In genomic region chr15:63996530-63996929, GRCm38 (mm10) we compare ENCODE assay signal across 10 mouse cellular contexts.
DNase-seq lines count a peak whose midpoint lies in the region; ATAC-seq and TF ChIP-seq lines count a peak whose summit lies in the region.
"Had no signal": no experiment of that assay in that cellular context is flagged by ENCODE, and none has a peak within 500 bp of the region (broad histone marks: within the 10 kb centered on the region; RNA-seq: fewer than 3 reads in every experiment).

No protein-coding gene starts in this region.

- peak overlapping the region; percentile 84 for H3K4me3 ChIP-seq in heart, embryonic 11.5 days (ENCODE audit: low read depth, low read length)
- no peak overlapping the region for H3K4me3 ChIP-seq in ES-Bruce4 (ENCODE audit: low read depth, low read length)
- H3K4me3 ChIP-seq in hindbrain, embryonic 10.5 days: peak overlapping the region; percentile 94
- H3K4me3 ChIP-seq in liver, postnatal 0 days (ENCODE audit: low read depth, low read length): peak overlapping the region; percentile 92

- H3K9me3 ChIP-seq in heart, embryonic 11.5 days (replicated peaks; ENCODE audit: control insufficient read depth, low read length): no peaks in the 10 kb centered on the region
- no peaks in the 10 kb centered on the region for H3K9me3 ChIP-seq in ES-Bruce4 (replicated peaks; ENCODE audit: control insufficient read depth, insufficient read depth, low read length, poor library complexity, severe bottlenecking)
- H3K9me3 ChIP-seq in hindbrain, embryonic 10.5 days: no peaks in the 10 kb centered on the region
- H3K9me3 ChIP-seq in liver, postnatal 0 days (ENCODE audit: low read length): no peaks in the 10 kb centered on the region

- no peak for DNase-seq in heart, postnatal 25 days (ENCODE audit: low spot score)
- DNase-seq in hindbrain, embryonic 10.5 days (ENCODE audit: low spot score): no peak
- DNase-seq in liver, postnatal 0 days: no peak
- DNase-seq in left cerebral cortex, adult 18-20 months (ENCODE audit: low spot score in 2 of 2): no peak
- no peak for DNase-seq in ovary, postnatal 10 days (ENCODE audit: low spot score)
- DNase-seq: gastrocnemius, postnatal 14 days; thymus, adult 18-20 months had no signal

- H3K27me3 ChIP-seq in heart, embryonic 11.5 days (ENCODE audit: control insufficient read depth, insufficient read depth, low read length): no peaks in the 10 kb centered on the region
- H3K27me3 ChIP-seq in ES-Bruce4 (ENCODE audit: control insufficient read depth, insufficient read depth, low read length, poor library complexity, severe bottlenecking): no peaks in the 10 kb centered on the region
- H3K27me3 ChIP-seq in hindbrain, embryonic 10.5 days (ENCODE audit: insufficient read depth, poor library complexity, severe bottlenecking): 0 out of 2 replicates have a peak, but pooled peaks cover 4% of the 10 kb centered on the region
- H3K27me3 ChIP-seq in liver, postnatal 0 days (ENCODE audit: insufficient read depth, low read length): no peaks in the 10 kb centered on the region

- intact Hi-C loops in heart, postnatal 25 days (cut with DNase I): loop anchor here (10.0 kb wide), 1 partner anchor 308 kb away; no protein-coding TSS in a partner anchor

- ATAC-seq in heart, embryonic 11.5 days (replicated peaks; ENCODE audit: insufficient number of reproducible peaks, low FRiP score, low TSS enrichment): no peak
- ATAC-seq in liver, postnatal 0 days: no peak
- ATAC-seq in frontal cortex, adult (ENCODE audit: low TSS enrichment): no peak

- no peak for TF ChIP-seq CTCF in ES-Bruce4 (IDR thresholded peaks at IDR 0.05; ENCODE audit: low read depth, low read length)
- no peak for TF ChIP-seq CTCF in liver, postnatal 0 days (IDR thresholded peaks at IDR 0.05; ENCODE audit: low read depth)

- H3K4me2 ChIP-seq in heart, embryonic 11.5 days: peak overlapping the region; percentile 80
- peak overlapping the region; percentile 95 for H3K4me2 ChIP-seq in liver, postnatal 0 days (ENCODE audit: low read depth, low read length)

- 0 out of 2 replicates have a peak overlapping the region, but pooled peaks have one; percentile 30 for H3K9ac ChIP-seq in heart, embryonic 11.5 days (ENCODE audit: low read depth, low read length)
- H3K9ac ChIP-seq in ES-Bruce4 (ENCODE audit: low read depth, poor library complexity, severe bottlenecking): peak overlapping the region; percentile 100
- peak overlapping the region; percentile 89 for H3K9ac ChIP-seq in liver, postnatal 0 days (replicated peaks)

- peaks cover 5% of the 10 kb centered on the region for H3K4me1 ChIP-seq in heart, embryonic 11.5 days (ENCODE audit: control insufficient read depth, insufficient read depth, low read length)
- no peaks in the 10 kb centered on the region for H3K4me1 ChIP-seq in ES-Bruce4 (ENCODE audit: control insufficient read depth, insufficient read depth, low read length)
- H3K4me1 ChIP-seq in hindbrain, embryonic 10.5 days (replicated peaks): peaks cover 40% of the 10 kb centered on the region
- peaks cover 21% of the 10 kb centered on the region for H3K4me1 ChIP-seq in liver, postnatal 0 days (ENCODE audit: insufficient read depth)

- TF ChIP-seq EP300 in ES-Bruce4 (IDR thresholded peaks at IDR 0.05; ENCODE audit: insufficient read depth, low read depth, low read length): no peak
- no peak for TF ChIP-seq EP300 in liver, postnatal 0 days (IDR thresholded peaks at IDR 0.05; ENCODE audit: low read depth)

- H3K27ac ChIP-seq in heart, embryonic 11.5 days (ENCODE audit: low read depth, low read length): no peak overlapping the region
- no peak overlapping the region for H3K27ac ChIP-seq in ES-Bruce4 (ENCODE audit: insufficient read depth, low read length)
- no peak overlapping the region for H3K27ac ChIP-seq in hindbrain, embryonic 10.5 days
- H3K27ac ChIP-seq in liver, postnatal 0 days (ENCODE audit: low read depth): no peak overlapping the region

- 69% methylated on average over 2 of the region's 2 CpGs for WGBS in heart, embryonic 11.5 days (ENCODE audit: insufficient replicate concordance)
- 72% methylated on average over 2 of the region's 2 CpGs for WGBS in hindbrain, embryonic 10.5 days
- WGBS in liver, postnatal 0 days (ENCODE audit: insufficient replicate concordance): 28% methylated on average over 2 of the region's 2 CpGs

- no peaks in the 10 kb centered on the region for H3K36me3 ChIP-seq in heart, embryonic 11.5 days (ENCODE audit: control insufficient read depth, insufficient read depth, low read length)
- no peaks in the 10 kb centered on the region for H3K36me3 ChIP-seq in ES-Bruce4 (ENCODE audit: control insufficient read depth, insufficient read depth, low read length, poor library complexity, severe bottlenecking)
- no peaks in the 10 kb centered on the region for H3K36me3 ChIP-seq in hindbrain, embryonic 10.5 days
- H3K36me3 ChIP-seq in liver, postnatal 0 days (replicated peaks; ENCODE audit: insufficient read depth, low read length): no peaks in the 10 kb centered on the region

- TF ChIP-seq POLR2A in ES-Bruce4 (IDR thresholded peaks at IDR 0.05; ENCODE audit: insufficient read depth, low read length): no peak

Comparison
In these comparisons a context has a peak if more than half of its experiments do, and no peak if none do; other contexts are left out.
1. H3K9ac ChIP-seq: peak in every context shown above with its lines; median percentile 100 in ES-Bruce4; 89 in liver, postnatal 0 days; 30 in heart, embryonic 11.5 days.